Mouse (Mus musculus) embryonic fibroblast, embryonic 13.5 days (primary cell): Measurements from ENCODE around the gene Osgin1.

ENCODE experiments used
- CTCF ChIP-seq: IDR thresholded peaks from 2 replicates; pipeline ENCODE4 v1.5.1; 2011; ENCODE audit warnings: mild to moderate bottlenecking, control low read depth, low read length, moderate library complexity, borderline replicate concordance; ENCODE audit not compliant: insufficient read depth
- POLR2A ChIP-seq: IDR thresholded peaks from 2 replicates; pipeline ENCODE4 v1.6.1; 2011; ENCODE audit warnings: low read depth, mild to moderate bottlenecking, control low read depth, low read length, moderate library complexity

GRCm38 (mm10) chr8:119437506-119437905 lies 3.6 kb downstream of the Osgin1 start:
- TF ChIP-seq CTCF: no peak
- TF ChIP-seq POLR2A: no peak
